Mouse (Mus musculus): ENCODE measurements at regions not wholly inside any gene's neighbourhood (a gene's known extent, or its start where the extent isn't known, plus 50 kb on each side); places are given as distances from the start of the nearest gene placed in this dataset.
"Not testable (repeated sequence)": the region's sequence is repeated elsewhere in the genome, so short reads cannot be mapped to it uniquely, and the experiment has no call there.

GRCm38 (mm10) chr5:129353549-129353948 is 147.5 kb upstream of the Sfswap start:
- DNase-seq (ENCODE audit: low spot score): peak; percentile 22

DNA sequence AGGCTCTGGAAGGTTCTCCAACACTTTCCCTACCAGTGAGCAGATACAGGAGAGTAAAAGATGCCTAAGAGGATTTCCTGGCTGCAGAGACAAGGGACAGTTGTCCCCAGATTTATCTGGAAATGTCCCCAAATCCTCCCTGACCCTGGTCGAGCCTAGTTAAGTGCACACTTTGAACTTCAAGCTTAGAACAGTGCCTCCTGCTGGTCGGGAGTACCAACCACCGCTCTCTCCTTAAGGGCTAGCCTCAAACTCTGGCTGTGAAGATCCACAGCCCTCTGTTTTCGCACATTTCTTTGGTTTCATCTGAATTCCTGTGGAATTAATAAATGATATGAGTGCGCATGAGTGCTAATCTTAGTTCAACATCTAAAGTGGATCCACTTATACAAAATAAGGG is 146.1 kb upstream of the Sfswap start:
- DNase-seq (ENCODE audit: low spot score): no peak

DNA sequence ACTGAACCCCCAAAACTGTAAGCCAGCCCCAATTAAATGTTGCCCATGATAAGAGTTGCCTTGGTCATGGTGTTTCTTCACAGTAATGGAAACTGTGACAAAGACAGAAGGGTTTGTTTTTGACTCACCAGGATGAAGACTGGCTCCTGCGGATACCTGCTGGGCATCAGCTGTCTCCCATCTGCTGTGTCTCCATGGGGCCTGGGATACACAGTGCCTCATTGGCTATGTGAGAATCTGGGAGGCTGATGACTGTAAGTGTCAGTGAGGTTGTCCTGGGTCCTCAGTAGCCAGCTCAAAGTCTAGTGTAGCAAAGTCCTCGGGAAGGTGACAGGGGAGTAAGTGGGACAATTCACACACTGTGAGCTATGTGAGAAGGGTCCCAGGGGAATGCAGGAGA is 139.5 kb upstream of the Sfswap start:
- DNase-seq (ENCODE audit: low spot score): no peak

- no peak for DNase-seq (ENCODE audit: low spot score)
These were observed 137.8 kb upstream of the Sfswap start for GRCm38 (mm10) chr5:129363189-129363588.

DNA sequence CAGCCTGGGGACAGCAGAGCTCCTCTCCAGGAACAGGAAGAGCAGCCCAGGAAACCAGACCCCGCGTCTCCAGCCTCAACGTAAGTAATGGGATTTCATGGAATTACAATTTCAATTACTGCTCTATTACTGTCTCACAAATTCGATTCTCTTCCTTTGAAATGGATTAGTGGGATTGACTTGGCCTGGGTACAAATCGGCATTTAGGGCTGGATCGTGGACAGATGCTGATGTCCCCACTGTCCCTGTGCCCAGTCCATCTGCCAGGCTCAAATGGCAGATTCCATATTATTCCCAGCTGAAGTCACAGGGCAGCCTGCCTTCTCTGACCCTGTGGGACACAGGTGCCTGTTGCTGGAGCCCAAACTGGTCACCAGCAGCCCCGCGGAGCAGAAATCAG is 136.0 kb upstream of the Sfswap start:
- no peak for DNase-seq (ENCODE audit: low spot score)

DNA sequence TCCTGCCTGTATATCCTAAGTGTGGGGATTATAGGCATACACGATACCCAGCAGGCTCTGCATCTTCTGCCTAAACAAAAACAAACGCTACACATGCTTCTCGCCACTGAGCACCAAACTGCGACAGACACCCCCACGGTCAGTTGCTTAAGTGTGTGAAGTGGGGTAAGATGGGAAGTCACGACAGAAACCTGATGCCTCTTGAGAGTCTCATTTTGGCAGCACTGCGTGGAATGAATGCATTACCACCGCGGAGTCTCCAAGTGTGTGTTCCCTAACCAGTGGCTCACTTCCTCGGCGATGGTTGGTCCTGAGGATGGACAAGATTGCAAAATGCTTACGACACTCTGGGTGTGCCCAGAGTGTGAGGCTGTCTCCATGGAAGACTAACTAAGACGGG is 133.8 kb upstream of the Sfswap start:
- DNase-seq (ENCODE audit: low spot score): no peak

DNA sequence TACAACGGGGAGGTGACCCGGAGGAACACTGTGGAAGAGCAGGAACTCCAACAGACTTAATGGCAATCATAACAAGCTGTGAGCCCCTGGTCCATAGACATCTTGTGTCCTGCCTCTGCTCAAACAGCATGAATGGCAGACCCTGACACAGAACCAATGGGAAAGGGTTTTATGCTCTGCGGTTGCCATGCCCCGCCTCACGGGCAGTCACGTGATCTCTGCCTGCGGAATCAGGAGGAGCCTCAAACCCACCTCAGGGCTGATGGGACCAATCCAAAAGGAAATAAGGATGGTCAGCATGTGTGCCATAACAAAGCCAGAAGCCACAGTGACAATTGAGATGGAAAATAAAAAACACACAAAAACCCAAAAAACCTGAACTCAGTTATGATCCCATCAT is 120.2 kb upstream of the Sfswap start:
- DNase-seq (ENCODE audit: low spot score): no peak

DNA sequence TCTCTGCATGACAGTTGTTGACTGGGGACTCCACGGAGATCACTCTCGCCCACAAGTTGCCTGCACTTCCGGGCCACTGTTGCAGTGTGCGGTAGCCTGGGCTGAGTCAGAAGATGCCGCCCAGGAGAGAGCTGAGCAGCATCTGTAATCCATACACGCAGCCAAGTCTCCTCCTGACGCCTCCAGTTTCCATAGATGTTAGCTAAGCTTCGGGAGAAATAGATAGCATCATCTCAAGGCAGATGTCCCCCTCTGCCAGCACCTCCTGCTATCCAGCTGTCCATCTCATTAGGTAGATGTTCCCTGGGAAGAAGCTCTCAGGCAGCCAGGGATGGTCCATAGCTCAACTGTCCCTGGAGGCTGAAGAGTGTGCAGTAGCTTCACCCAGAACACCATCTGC is 116.0 kb upstream of the Sfswap start:
- DNase-seq (ENCODE audit: low spot score): no peak

DNA sequence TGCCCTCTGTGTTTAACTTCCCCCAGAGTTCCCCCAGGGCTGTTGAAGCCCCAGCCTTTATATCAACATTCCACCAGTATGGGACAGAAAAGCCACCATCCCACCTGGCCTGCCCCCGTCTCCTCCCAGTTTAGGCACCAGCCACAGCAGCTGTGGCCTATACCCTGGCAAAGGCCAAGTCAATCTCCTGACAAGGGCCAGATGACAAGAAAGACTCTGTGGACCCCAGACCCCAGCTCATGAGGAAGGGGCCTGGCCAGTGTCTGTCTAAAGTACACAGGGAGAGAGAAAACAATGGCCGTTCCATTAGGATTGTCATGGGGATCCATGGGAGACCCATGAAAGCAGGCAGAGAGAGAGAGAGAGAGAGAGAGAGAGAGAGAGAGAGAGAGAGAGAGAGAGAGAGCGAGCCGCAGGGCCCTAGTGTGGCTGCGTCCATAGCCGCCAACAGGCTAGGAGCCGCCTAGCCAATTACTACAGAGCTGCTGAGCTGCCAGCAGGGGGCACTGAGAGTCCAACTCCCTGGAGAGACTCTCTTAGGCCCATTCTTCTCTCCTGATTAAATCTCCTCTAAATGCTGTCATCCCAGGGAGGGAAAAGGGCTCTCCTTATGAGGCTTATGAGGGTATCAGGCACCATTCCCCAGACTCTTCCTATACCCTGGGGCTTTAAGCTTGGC is 114.9 kb upstream of the Sfswap start:
- DNase-seq (ENCODE audit: low spot score): not testable (repeated sequence)

DNA sequence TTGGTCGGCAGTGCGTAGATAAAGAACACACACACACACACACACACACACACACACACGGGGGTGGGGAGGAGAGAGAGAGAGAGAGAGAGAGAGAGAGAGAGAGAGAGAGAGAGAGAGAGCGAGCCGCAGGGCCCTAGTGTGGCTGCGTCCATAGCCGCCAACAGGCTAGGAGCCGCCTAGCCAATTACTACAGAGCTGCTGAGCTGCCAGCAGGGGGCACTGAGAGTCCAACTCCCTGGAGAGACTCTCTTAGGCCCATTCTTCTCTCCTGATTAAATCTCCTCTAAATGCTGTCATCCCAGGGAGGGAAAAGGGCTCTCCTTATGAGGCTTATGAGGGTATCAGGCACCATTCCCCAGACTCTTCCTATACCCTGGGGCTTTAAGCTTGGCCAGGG is 114.3 kb upstream of the Sfswap start:
- not testable (repeated sequence) for DNase-seq (ENCODE audit: low spot score)

DNA sequence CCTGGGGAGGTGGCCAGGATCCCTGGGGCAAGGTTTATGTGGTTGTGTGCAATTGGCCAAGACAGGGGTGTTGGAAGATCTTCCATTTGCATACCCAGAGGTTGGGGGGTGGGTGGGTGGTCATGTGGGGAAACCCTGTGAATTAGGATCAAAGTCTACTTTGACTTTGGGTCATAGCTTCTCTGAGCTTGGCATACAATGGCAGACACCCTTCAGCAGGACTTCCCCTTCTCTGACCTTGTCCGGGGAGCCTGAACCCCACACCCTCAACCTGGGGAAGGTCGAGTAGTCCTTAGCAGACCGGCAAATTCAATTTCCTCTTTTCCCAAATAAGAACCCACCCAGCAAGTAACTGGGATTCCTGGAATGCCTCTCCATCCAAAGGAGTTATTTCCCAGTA is 113.7 kb upstream of the Sfswap start:
- no peak for DNase-seq (ENCODE audit: low spot score)

GRCm38 (mm10) chr5:129390921-129391371 is 110.1 kb upstream of the Sfswap start:
- DNase-seq (ENCODE audit: low spot score): no peak

DNA sequence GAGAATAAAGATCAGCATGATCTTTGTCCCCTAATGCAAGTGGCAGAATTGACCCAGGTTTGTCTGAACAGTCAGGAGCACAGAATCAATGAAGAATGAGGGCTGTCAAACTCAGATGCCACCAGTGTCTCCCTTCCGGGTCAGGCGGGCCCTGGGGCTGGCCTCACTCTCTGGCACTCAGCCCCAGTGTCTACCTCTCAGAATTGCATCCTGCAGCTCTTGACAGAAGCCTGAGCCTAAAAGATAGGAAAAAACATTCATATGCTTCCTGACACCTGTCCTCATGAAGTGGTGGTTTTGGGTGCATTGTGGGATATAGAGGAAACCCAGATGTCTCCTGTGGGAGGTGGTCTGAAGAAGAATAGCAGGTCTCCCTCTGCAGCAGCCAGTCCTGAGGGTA is 107.9 kb upstream of the Sfswap start:
- DNase-seq (ENCODE audit: low spot score): no peak

DNA sequence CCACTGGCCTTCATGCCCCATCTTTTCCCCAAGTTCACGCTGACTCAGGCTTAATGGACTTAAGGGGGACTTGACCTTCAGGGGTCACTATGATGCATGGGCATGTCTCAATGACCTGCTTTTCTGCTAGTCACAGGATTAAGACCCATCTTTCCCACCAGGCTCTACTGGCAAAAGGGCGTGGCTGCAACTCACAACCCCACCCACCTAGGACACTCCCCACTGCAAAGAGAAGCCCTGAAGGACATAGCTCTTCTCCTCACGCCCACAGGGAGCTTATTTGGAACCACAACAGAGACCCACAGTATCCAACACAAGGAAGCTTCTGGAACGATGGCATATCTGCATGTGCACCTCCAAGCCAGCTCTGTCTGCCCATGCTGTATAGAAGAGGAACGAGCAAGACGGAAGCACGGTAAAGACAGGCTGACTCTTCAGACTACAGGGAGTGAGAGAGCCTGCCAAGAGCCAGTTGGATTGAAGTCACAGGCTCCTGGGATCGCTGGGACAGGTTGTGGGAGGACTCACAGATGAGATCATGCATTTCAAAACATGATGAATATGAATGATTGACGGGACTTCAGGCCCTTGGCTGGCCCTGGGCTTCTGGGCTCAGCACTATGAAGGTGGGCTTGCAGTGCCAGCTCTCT is 107.3 kb upstream of the Sfswap start:
- DNase-seq (ENCODE audit: low spot score): no peak

DNA sequence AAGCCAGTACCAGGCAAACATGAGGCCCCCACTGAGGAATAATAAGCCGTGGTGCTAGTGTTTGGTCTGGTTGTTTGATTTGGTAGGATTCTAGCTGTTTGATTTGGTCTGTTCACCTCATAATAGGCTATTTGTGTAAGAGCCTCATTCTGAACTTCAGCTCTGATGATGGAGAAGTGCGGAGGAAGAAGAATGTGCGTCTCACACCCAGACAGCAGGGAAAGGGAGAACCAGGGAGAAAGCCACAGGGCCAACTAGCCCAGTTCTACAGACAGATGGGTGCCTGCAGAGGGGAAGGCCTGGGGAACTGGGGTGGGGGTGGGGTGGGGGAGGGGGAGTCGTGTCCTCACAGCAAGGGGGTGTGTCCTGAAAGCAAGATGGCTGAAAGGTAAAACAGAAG is 106.6 kb upstream of the Sfswap start:
- no peak for DNase-seq (ENCODE audit: low spot score)

DNA sequence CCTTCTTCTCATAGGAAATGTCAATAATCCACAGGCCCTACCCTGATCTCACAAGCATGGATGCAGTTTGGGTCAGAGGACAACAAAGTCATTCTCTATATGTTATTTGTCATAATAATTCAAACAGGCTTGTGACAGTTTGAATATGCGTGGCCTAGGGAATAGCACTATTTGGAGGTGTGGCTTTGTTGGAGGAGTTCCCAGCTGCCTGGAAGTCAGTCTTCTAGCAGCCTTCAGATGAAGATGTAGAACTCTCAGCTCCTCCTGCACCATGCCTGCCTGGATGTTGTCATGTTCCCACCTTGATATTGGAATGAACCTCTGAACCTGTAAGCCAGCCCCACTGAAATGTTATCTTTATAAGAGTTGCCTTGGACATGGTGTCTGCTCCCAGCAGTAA is 103.7 kb upstream of the Sfswap start:
- DNase-seq (ENCODE audit: low spot score): no peak

GRCm38 (mm10) chr5:129406259-129406658 is 94.8 kb upstream of the Sfswap start:
- no peak for DNase-seq (ENCODE audit: low spot score)

DNA sequence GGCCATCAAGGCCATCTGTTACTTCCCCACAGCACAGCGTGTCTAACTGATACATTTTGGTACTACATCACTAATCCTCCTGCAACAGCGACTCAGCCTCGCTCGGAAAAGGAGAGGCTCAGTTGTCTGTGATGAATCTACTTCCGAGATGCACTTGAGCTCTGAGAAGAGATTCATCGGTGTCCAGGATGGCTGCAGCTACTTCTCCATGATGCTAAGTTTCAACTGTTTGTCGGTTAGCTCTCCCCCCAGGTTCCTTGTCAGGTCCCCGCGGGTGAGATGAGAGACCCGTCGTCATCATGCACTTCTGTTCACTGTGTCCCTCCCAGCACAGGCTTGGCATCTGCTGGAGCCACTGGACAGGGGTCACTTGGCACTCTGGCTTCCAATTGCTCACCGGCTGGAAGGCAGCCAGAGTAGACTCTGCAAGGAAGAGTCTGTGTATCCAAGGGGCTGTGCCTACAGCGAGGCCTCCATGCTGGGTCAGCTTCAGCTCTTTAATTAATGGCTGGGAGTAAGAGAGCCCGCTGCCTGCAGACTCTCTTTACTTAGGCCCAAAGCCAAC is 91.5 kb upstream of the Sfswap start:
- no peak for DNase-seq (ENCODE audit: low spot score)

DNA sequence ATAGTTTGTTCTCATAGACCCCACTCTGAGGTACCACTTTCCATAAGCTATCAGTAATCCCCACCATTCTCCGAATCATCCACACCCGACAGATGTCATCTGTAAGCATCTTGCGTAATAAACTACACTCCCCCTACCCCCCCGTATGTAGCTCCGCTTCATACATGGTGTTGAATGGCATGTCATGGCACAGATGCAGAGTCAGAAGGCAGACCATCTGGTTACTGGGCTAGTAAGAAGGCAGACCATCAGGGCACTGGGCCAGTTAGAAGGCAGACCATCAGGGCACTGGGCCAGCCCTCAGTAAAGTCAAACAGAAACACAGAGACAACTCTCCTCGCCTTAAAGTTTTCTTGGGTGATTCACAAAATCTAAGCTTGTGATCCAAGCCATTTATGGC is 88.9 kb upstream of the Sfswap start:
- DNase-seq (ENCODE audit: low spot score): no peak

DNA sequence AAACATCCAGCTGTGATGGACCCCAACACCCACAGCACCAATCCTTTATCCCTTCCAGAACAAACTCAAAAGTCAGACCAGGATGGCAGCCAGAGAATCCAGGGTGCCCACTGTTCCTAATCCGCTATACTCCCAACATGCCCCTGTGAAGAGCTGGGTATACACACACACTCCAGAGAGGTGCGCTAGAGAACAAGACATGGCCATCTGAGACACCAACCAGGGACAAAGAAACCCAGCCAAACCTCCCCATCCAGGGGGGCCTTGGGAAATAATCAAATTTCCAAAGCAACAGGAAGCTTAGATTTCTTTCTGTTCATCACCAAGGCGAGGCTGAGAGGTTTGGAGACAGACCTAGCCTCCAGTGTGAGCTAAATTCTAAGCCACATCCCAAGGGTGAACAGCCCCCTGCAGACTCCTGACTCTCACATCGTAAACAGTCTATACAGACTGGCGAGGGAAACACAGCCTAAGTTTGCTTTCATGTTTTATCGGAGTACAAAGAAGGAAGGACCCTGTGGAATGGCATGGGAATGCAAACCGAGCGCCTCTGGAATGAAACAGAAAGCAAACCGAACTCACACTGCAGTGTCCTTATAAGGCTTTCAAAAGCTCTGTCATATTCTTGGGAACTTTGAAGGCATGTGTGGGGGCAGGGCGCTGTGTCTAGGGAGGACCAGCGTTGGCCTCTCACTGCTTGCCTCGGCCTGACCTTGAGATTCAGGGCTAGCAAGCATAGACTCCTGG is 85.9 kb upstream of the Sfswap start:
- DNase-seq (ENCODE audit: low spot score): no peak

DNA sequence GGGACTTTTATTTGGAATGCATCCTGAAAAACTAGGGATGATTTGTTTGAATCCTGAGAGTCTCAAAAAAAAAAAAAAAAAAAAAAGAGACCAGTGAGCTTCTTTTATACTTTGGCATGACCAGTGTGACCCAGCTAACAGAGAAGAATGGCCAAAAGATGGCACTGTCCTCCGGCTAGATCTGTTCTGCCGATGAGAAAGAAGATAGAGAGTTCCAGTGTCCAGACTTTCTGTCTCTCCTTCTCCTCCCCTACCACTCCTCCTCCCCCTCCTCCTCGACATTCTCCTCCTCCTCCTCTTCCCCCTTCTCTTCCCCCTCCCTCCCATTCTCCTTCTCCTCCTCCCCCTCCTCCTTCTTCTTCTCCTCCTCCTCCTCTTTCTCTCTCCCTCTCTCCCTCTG is 84.6 kb upstream of the Sfswap start:
- peak; percentile 35 for DNase-seq (ENCODE audit: low spot score)

DNA sequence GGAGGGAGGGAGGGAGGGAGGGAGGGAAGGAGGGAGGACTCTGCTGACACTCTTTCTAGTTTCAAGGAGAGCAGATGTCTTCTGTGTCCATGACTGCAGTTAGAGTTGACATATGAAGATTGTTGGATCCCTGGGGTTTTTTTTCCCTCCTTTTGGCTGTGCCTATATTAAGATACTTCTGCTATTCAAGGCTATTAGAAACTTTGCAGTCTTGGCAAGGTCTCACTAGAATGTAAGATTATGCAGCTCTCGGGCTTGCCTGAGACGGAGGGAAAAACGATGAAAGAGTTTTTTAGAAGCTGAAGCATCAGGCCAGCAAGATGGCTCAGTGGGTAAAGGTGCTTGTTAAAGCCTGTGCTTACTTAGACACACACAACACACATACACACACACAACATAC is 83.5 kb upstream of the Sfswap start:
- no peak for DNase-seq (ENCODE audit: low spot score)

DNA sequence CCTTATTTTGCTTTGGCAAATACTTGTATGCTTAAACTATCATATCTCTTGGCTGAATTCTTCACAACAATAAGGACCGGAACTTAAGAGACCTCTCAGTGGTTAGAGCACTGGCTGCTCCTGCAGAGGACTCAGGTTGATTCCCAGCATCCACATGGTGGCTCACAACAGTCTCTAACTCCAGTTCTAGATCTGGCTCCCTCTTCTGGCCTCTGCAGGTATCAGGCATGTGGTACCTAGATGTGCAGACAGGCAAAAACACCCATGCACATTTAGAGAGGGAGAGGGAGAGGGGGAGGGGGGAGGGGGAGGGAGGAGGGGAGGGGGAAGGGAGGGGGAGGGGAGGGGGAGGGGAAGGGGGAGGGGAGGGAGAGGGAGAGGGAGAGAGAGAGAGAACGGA is 80.0 kb upstream of the Sfswap start:
- DNase-seq (ENCODE audit: low spot score): no peak

Data from retina, embryonic 14.5 days (tissue).